Mouse (Mus musculus) right cerebral cortex, postnatal 4 days (tissue): Measurements from ENCODE around the gene Gm37419.
A peak's percentile ranks its signal among the peaks of the same experiment; 100 is the strongest.

Source experiments
- DNase-seq: peaks from one replicate; pipeline ENCODE4 v3.0.0-alpha.2; 2022

Gm37419 gene

DNA sequence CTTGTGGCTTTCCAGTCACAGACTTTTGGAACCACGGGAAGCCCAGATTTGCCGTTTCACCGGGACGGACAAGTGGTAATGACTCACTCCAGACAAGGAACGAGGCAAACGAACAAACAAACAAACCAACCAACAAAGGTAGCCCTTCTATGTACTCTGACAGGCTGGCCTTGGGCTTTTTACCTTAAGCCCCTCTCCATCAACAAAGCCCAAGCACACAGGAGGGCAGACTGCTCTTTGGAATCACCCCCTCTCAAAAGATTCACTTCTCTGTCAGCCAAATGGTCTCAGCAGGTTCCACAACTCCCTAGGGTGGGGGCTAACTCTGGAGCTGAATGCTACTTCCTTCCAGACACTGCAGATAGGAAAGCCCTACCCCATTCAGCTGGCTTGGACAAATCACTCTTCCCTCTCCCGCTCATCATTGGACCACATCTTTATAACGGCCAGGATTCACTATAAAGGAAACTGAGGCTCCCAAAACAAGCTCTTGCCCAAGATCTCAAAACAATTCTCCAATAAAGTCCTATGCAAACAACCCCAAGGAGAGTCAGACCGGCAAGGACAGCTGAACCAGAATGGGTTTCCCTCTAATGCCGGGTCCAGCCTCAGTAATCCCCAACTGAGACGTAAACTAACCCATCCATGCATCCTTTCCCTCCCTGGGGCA is 7.9 kb upstream of the Gm37419 start:
- no peak for DNase-seq

DNA sequence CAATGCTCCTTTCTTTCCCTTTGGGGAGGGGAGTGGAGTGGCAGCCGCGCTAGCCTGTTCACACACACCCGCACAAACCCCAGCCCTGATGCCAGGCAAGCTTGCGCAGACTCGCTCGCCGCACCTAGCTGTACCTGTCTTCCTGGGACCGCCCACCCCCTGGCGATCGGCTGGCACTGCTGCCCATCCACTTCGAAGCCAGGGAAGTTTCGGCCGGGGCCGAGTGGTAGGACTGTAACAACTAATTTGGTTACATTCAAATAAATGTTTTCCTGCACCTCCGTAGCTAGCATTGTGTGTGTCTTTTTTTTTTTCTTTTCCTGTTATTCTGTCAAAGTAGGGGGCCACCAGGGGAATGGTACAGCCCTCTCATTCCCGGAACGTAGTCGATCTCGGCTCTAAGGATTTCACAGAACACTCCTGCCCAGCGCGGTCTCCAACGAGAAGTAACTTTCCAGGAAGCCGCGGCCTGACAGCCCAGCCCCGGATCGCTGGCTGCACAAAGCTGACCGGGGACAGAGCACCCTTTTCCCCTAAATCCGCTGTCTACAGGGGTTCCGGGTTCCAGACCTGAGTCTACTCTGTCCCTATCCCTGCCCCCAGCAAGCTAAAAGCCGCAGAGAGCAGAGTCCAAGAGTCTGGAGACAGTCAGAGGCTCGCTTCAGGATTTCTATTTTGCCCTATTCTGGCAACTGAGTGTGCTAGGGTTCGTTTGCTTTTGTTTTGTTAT is 7.1 kb upstream of the Gm37419 start:
- no peak for DNase-seq

DNA sequence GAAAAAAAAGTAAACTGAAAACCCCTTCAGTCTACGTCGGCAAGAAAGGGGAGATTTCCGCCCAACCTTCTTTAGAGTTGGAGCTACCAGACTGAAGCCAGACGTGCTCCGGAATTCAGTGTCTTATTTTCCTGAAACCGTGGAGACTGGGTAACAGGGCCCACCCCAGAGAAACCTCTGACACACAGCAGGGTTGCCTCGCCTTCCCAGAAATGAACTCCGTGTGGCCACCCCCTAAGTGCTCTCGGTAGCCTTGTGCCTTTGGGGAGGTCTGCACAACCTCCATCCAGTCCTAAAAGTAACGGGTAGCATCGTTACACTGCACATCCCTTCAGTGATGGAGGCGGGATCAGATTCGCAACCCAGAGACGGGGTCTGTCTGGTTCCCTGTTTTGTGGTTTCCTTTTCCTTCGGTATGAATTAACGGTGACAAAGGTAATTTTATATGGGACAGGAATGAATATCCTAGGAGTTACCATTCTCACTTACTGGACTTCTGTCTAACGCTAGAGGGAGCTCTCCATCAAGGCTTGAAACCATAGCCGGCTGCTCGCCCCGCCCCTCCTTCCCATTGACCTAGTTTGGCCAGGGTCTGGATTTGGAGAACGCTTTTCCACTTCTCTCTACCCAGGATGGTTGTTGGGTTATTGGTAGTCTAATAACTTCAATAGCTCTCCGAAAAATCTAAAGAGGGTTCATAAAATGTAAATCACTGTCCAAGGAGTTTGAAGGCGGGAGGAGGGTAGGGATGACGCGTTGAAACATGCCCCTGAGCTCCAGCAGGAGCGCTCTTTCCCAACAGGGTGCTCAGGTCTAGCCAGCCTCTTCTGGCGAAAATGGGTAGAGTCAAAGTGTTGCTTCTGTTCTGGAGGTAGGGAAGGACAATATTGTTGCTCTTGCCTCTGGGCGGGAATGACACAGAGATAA is 6.1 kb upstream of the Gm37419 start:
- DNase-seq: peak; percentile 65

DNA sequence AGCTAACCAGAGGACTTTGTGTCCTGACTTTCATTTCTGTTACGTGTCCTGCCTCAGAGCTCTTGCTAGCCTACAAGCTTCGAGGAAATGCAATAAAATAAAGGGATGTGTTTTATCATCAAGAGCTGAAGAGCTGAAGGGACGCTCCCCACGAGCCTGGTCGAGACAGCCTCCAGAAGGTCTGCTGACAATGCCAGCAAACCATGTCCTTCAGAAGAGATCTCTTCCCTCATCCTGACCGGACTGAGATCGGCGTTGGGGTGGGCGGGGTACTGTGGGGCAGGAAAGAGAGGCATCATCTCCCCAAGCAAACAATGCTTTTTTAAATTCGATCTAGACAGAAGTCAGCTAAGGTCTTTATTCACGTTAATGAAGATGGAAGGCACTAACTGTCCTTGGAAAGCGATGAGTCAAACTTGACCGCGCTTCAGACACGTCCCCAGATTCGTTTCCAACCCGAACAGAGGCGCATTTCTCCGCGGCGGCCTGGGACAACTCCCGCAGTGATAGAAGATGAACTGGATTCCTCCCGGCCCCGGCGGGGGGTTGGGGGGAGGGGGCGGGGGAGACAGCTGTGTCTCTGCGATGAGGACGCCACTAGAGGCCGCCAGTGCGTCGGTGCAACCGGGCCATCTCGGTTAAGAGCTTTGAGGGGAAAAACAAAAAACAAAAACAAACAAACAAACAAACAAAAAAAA is 5.2 kb upstream of the Gm37419 start:
- peak; percentile 91 for DNase-seq

DNA sequence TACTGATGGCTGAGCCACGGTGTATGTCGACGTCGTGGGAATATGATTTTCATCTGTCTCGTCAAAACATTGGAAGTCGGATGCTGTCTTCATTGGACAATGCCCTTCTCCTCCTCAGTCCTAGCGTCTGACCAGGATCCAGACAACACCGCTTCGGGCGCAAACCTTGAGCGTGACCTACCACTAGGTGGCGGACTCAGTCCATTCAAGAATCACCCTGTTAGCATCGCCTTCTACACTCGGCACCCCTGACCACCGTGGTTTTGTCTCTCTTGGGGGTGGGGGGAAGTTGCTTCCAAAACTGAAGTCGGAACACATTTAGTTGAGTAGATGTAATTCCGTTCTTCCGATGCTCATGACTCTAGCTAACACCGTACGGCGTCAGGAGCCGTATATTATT is 4.1 kb upstream of the Gm37419 start:
- peak; percentile 87 for DNase-seq

DNA sequence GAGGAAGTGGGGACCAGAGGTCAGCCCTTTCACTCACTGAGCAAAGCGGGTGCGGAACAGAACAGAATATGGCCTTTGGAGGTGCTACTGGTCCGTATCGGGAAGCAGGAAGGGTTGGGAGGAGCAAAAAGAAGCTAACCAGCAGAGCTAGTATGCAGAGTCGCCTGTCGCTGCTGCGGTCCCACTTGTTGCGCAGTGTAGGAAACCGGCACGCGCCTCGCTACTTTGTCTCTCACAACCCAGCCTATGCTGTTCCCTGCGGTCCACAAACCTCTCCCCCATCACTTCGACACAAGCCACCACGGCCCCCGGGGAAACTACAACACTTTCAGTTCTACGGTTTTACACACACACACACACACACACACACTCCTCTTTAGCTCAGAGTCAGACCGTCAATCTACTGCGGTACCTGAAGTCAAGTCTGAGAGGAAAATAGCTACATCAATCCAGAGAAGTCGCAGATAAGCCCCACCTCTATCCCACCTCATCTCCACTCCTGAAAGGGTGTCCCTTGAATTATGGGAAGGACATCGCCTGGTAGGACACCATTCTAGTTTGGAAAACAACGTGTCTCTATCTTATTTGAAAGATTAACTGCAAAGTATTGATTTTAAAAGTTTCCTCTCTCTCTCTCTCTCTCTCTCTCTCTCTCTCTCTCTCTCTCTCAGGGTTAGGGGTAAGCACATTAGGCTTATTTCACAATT is 3.4 kb upstream of the Gm37419 start:
- DNase-seq: peak; percentile 64

DNA sequence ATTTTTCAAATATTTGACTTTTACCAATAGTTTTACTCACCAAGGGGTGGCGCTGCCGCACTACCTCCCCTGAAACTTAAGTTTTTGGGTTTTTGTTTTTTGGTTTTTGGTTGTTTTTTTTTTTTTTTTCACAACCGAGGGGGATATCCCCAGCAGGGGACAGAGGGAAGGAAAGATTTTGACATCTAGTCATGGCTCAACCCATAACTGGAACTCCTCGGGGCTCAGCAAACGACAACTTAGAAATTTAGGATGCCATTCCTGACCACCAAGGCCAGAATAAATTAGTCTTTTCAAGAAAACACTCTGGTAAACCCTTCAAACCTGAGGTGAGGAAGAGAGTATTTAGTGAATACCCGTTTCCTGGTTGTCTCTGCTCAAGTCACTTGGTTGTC is 2.8 kb upstream of the Gm37419 start:
- DNase-seq: peak; percentile 72

DNA sequence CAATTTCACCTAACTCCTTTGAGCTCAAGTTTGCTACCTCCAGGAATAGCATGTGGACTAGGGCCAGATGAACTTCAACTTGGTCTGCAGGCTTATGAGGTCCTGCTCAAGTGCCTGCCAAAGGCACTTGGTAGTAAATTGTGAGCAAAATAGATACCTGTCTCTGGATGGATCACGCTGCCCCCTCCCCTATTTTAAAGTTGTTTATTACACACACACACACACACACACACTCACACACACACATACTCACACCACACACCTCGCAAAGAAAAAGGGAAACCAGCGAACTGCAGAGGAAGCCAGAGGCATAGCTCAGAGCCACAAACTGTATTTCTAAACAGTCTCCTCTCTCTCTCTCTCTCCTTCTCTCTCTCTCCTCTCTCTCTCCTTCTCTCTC is 2.1 kb upstream of the Gm37419 start:
- no peak for DNase-seq

DNA sequence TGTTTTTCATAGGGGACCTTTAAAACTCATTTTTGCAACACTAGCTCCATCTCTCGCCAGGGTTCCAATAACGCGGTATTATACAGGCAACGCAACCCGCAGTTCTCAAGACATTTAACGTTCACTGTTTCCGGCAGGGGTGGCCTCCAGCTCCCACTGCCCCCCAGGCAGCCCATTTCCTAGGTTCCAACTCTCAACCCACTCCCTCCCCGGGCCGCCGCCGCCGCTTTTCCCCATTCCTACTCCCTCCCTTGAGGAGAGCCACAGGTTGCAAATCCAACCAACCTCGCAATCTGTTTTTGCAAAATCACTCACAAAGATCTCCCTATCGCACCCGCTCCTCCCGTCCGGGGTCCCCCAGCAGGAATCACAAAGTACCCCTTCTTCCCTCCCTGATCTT is 1.4 kb upstream of the Gm37419 start:
- no peak for DNase-seq

DNA sequence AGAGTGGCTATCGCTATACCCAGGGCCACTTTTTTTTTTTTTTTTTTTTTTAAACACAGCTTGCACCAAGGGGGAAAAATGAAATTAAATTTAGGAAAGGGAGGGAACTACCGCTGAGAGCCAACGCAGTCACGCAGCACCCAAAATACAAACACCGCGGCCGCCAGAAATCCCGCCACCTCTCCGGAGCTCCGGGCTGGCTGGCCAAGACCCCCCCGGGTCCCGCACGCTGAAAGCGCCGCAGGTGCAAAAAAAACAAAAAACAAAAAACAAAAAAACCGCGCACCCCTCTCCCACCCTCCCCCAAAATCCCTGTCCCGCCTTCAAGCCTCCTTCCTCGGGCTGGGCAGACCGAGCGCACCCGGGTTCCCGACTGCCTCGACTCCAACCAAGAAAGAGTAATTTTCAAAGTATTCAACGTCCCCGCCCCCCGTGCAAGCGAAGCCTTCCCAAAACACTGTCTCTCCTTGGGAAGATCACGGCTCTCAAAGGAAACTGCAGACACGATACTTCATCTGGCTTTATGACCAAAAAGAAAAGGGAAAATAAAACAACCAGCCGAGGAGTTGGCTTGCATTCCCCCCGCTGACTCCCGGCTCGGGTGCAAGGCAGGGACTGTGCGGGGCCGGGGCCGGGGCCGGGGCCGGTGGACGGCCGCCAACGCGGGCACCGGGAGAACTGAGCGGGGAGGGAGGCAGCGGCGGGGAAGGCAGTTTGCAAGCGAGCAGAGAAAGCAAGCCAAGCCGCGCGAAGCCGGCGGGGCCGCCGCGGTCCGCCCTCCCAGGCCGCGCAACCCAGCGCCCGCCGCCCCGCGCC is 733 bp upstream of the Gm37419 start:
- DNase-seq: peak; percentile 53

DNA sequence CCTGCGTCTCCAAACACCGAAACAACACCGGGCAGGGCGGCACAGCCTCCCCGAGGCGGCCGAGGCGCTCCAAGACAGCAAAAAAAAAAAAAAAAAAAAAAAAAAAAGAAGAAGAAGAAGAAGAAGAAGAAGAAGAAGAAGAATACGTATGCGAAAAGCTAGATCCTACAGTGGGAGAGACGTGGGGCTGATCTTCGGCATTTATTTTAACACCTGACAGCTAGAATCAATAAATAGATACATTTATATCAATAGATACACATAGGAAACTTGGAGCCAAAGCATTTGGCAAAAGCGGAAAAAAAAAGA is 171 bp upstream of the Gm37419 start:
- no peak for DNase-seq

DNA sequence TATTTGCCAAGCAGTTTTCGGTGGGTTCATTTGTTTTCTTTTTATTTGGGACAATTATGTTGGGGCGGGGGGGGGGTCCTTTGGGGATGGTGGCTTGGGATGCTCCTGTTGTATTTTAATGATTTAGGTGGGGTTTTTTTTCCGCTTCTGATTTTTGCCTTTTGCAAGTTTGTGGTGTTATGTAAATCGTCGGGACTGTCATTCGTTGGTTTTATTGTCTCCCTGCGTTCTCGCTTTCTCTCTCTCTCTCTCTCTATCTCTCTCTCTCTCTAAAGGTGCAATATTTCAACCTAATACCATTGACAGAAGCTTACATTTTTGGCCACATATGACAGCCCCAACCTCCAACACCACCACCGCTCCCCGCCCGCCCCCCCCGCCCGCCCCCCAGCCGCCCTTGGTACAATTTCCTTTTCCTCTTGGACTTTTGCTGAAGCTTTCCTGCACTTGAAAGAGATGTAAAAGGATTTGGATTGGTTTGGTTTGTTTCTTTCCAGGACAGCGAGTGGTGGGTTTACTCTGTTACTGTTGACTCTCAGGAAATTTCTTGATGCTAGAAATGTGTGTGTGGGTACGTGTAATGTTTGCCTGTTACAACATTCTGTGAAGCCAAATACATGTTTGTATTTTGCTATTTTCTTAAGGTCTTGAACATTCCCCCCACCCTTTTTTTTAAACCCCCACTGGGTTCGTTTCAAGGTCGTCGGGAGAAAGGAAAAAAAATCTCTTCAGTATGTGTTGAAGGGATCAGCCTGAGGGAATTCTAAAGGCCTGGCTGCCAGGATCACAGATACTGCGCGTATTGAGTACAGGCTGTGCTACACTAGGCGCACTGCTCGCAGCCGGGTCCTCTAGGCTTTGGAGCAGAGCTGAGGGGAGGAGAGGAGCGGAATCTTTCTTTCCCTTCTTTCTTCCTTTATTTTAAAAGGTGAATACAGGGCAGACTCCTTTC is 1.2 kb downstream of the Gm37419 start:
- peak; percentile 49 for DNase-seq

DNA sequence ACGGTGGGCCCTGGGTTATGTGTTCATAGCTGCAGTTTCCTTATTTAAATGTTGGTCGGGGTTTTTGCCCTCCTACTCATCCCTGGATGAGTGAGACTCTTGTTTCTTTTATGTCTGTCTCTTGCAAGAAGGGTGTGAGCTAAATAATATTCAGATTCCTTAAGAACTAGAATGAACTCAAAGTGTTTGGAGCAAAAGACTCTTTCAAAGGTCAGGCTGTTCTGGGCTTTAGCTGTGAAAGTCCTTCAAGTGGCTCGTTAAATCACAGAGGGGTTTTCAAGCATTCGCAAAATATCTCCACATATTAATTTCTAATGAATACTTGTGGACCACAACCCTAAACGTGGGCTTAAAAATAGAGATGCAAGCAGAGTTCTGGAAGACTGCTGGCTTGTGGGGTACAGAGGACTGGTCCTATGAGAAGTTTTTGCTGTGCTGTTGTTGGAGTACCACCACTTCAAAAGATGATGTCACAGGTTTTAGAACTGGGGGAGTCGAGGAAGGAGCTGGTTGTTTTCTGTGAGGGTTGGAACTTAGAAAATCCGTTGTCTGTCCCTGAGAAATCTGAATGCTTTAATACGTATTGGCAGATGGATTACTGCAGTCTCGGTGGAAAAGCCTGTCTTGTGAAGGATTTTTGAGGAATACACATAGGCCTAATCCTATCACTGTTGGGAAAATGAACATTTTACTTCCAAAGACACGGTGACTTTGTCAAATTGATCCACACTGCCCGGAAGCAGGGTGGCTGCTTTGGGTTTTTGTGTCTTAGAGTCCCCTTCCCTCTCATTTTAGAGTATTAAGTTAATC is 2.1 kb downstream of the Gm37419 start:
- DNase-seq: no peak

DNA sequence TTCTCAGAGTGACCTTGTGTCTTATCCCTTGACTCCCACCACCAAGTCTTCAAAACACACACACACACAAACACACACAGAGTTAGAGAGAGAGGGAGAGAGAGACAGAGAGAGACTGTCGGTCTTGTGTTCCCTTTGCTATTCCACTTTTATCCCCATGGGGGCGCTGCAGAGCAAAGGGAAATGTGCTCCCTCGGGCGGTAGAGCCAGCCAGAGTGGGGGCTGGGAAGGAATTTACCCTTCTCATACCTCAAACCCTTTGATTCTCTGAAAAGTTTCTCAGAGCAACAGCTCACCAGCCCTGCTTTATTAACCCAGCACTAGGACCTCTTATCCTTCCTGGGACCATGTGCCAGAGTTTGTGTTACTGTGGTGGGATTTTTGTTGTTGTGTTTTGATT is 2.9 kb downstream of the Gm37419 start:
- peak; percentile 95 for DNase-seq

DNA sequence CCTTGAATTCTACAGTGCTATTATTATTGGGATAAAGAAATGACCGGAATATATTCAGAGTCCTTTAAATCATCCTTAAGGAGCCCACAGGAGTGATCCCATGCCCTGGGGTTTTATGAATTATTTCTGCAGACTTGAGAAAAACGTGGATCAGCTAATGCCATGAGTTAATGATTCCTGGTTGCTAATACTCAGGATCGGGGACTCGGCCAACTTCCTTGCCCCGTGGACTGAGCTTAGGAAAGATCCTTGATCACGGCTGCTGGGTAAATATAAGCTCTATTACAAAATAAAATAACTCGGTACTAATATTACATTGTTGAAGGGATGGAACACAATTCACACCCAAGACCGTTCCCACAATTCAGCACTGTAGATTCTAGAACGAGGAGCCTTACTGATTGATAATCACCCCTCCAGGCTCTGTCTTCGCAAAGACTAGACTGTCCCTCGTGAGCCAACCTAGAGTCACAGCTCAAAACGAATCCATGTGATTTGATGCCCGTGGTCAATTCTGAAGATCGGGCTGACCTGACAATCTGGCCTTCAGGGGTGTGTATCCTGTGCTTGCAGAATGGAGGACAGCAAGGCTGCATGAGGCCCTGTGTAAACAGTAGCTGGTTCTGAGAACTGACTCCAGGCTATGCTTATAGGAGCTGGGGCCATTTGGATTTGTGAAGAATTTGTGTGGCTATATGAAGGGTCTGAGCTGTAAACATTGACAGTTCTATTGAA is 3.7 kb downstream of the Gm37419 start:
- no peak for DNase-seq

DNA sequence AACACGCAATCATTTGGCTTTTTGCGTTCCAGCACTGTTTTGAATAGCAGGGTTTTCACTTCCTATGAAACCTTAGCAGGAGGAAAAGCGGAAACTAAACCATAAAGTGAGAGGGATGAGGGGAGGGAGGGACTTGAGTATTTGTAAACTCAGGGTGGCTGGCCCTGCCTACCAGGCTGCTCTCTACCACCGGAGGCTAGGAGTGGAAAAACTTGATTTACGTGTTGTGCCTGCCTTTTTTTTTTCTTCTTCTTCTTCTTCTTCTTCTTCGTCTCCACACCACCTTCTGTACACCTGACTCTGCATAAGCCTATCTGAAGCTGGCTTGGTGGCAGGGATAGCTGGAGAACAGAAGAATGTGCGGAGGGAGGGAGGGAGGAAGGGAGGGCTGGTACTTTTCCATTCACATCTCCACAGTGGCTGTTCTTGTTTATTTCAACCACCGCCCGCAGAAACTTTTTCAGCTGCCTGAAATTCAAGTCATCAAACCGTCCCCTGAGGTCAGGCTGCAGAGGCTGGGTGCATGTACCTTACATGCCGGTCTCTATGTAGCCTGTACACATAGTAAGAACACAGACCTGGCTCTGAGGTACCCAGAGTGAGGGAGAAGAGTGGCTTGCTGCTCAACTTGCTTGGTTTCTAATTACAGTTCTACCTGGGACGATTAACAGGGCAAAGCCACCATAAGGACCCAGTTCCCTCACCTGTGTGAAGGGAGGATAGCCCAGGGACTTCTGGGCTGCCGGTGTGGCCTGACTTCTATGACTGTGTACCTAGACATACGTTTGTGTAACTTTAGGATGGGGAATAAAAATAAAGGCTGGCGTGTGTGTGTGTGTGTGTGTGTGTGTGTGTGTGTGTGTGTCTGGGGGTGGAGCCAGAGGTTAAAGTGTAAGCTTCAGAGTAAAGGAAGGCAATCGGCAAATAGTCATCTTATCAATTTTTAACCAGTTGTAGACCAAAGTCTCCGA is 5.4 kb downstream of the Gm37419 start:
- no peak for DNase-seq

DNA sequence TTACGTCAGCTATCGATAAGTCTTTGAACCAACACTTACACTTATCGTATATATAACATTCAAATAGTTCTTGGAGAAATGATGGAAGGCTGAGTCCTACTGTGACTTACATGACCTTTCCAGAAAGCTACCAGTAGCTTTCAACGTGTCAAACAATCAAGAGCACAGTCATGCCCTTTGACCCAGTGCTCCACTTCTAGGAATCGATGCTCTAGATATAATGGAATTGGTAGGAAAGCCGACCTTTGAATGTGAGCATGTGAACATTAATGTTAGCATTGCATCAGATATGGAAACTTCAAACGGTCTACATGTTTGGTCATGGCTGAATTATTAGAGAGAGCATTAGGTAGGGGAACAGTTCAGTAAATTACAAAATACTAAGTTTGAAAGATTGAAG is 8.1 kb downstream of the Gm37419 start:
- DNase-seq: no peak

DNA sequence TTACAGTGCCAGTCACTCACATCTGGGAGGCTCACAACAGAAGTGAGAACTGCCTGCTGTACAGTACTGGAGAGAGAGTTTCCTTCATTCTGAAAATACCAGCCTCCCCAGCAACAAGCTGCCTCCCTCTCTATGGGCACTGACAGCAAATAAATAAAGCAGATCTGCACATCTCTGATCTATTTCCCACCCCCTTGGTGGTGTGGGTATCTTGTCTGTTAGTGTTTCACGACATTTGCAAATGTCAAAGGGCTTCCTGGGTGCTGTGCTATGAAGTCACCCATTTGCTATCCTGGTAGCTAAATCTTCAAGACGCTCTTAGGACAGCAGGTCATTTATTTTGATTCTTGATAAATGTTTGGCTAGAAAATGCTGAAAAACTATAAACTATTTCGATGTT is 8.9 kb downstream of the Gm37419 start:
- DNase-seq: no peak
